Mouse (Mus musculus): ENCODE measurements around the gene Pnpla2. TPM values are rescaled to one million over a fixed set of nuclear protein-coding genes. Genes with fewer than 3 reads are reported as not detected.

The Pnpla2 gene
- polyA plus RNA-seq, 1 experiment, result 353 TPM

- 1% methylated on average over 87 of the region's 87 CpGs for WGBS
- peaks cover 25% of the 10 kb centered on the region for H3K4me1 ChIP-seq (ENCODE audit: control insufficient read depth, insufficient read depth, low read length)
- peak within 1 kb of the TSS; percentile 96 for H3K4me3 ChIP-seq (ENCODE audit: insufficient read depth, low read depth, low read length)
- H3K27ac ChIP-seq (ENCODE audit: insufficient read depth, low read depth, low read length), result peak within 1 kb of the TSS; percentile 98
- H3K36me3 ChIP-seq (ENCODE audit: control insufficient read depth, insufficient read depth, low read length), result no peaks in the 10 kb centered on the region
- no peaks in the 10 kb centered on the region for H3K27me3 ChIP-seq (replicated peaks; ENCODE audit: control insufficient read depth, insufficient read depth, low read length)
- DNase-seq, result peak; percentile 91
- TF ChIP-seq POLR2A (IDR thresholded peaks at IDR 0.05; ENCODE audit: low read depth, low read length), result peak; percentile 73
- TF ChIP-seq CTCF (conservative IDR thresholded peaks at IDR 0.05; ENCODE audit: insufficient read depth, insufficient read length, low read depth, low read length), result no peak
Observed at GRCm38 (mm10) chr7:141475011-141475804, 20.2 kb downstream of the Pnpla2 start, which contains the start of the genes Polr2l and Tspan4. Gene Polr2l, minus strand, starts transcription at chr7:141475132. Gene Tspan4, plus strand, starts transcription at chr7:141475240.

- TF ChIP-seq POLR2A (IDR thresholded peaks at IDR 0.05; ENCODE audit: low read depth, low read length) (no peak), CTCF (conservative IDR thresholded peaks at IDR 0.05; ENCODE audit: insufficient read depth, insufficient read length, low read depth, low read length) (no peak)
- peak; percentile 50 for DNase-seq
- Histone ChIP-seq H3K4me1 (ENCODE audit: control insufficient read depth, insufficient read depth, low read length) (peaks cover 25% of the 10 kb centered on the region), H3K27me3 (replicated peaks; ENCODE audit: control insufficient read depth, insufficient read depth, low read length) (no peaks in the 10 kb centered on the region), H3K27ac (ENCODE audit: insufficient read depth, low read depth, low read length) (peak overlapping the region; percentile 98), H3K36me3 (ENCODE audit: control insufficient read depth, insufficient read depth, low read length) (no peaks in the 10 kb centered on the region), H3K4me3 (ENCODE audit: insufficient read depth, low read depth, low read length) (peak overlapping the region; percentile 96)
- WGBS, result 2% methylated on average over 12 of the region's 12 CpGs
Observed at GRCm38 (mm10) chr7:141475805-141476158, 20.8 kb downstream of the Pnpla2 start.

- H3K4me3 ChIP-seq (ENCODE audit: insufficient read depth, low read depth, low read length), result peak overlapping the region; percentile 96
- TF ChIP-seq CTCF (conservative IDR thresholded peaks at IDR 0.05; ENCODE audit: insufficient read depth, insufficient read length, low read depth, low read length) (0 out of 2 replicates have a peak, but pooled peaks have one; percentile 26), POLR2A (IDR thresholded peaks at IDR 0.05; ENCODE audit: low read depth, low read length) (no peak)
- no peaks in the 10 kb centered on the region for H3K27me3 ChIP-seq (replicated peaks; ENCODE audit: control insufficient read depth, insufficient read depth, low read length)
- under 1% methylated on average over 17 of the region's 17 CpGs for WGBS
- DNase-seq, result peak; percentile 97
- no peaks in the 10 kb centered on the region for H3K36me3 ChIP-seq (ENCODE audit: control insufficient read depth, insufficient read depth, low read length)
- peaks cover 27% of the 10 kb centered on the region for H3K4me1 ChIP-seq (ENCODE audit: control insufficient read depth, insufficient read depth, low read length)
- peak overlapping the region; percentile 98 for H3K27ac ChIP-seq (ENCODE audit: insufficient read depth, low read depth, low read length)
Observed at GRCm38 (mm10) chr7:141476226-141476980, 21.4 kb downstream of the Pnpla2 start.

- Histone ChIP-seq H3K36me3 (ENCODE audit: control insufficient read depth, insufficient read depth, low read length) (no peaks in the 10 kb centered on the region), H3K27ac (ENCODE audit: insufficient read depth, low read depth, low read length) (peak overlapping the region; percentile 98), H3K27me3 (replicated peaks; ENCODE audit: control insufficient read depth, insufficient read depth, low read length) (no peaks in the 10 kb centered on the region), H3K4me1 (ENCODE audit: control insufficient read depth, insufficient read depth, low read length) (peaks cover 27% of the 10 kb centered on the region), H3K4me3 (ENCODE audit: insufficient read depth, low read depth, low read length) (peak overlapping the region; percentile 96)
- DNase-seq, result no peak
- WGBS, result 1% methylated on average over 7 of the region's 7 CpGs
- no peak for TF ChIP-seq CTCF (conservative IDR thresholded peaks at IDR 0.05; ENCODE audit: insufficient read depth, insufficient read length, low read depth, low read length)
- TF ChIP-seq POLR2A (IDR thresholded peaks at IDR 0.05; ENCODE audit: low read depth, low read length), result no peak
Observed at GRCm38 (mm10) chr7:141476981-141477370, 22.0 kb downstream of the Pnpla2 start.

GRCm38 (mm10) chr7:141477578-141478269, 22.7 kb downstream of the Pnpla2 start:
- peaks cover 32% of the 10 kb centered on the region for H3K4me1 ChIP-seq (ENCODE audit: control insufficient read depth, insufficient read depth, low read length)
- TF ChIP-seq POLR2A (IDR thresholded peaks at IDR 0.05; ENCODE audit: low read depth, low read length), result no peak
- no peak for TF ChIP-seq CTCF (conservative IDR thresholded peaks at IDR 0.05; ENCODE audit: insufficient read depth, insufficient read length, low read depth, low read length)
- 43% methylated on average over 4 of the region's 4 CpGs for whole genome bisulfite sequencing
- no peak for DNase-seq
- H3K36me3 ChIP-seq (ENCODE audit: control insufficient read depth, insufficient read depth, low read length), result no peaks in the 10 kb centered on the region
- no peaks in the 10 kb centered on the region for H3K27me3 ChIP-seq (replicated peaks; ENCODE audit: control insufficient read depth, insufficient read depth, low read length)
- H3K4me3 ChIP-seq (ENCODE audit: insufficient read depth, low read depth, low read length), result no peak overlapping the region
- H3K27ac ChIP-seq (ENCODE audit: insufficient read depth, low read depth, low read length), result peak overlapping the region; percentile 98

GRCm38 (mm10) chr7:141478270-141478748, 23.3 kb downstream of the Pnpla2 start:
- Histone ChIP-seq H3K27me3 (replicated peaks; ENCODE audit: control insufficient read depth, insufficient read depth, low read length) (no peaks in the 10 kb centered on the region), H3K4me1 (ENCODE audit: control insufficient read depth, insufficient read depth, low read length) (peaks cover 31% of the 10 kb centered on the region), H3K36me3 (ENCODE audit: control insufficient read depth, insufficient read depth, low read length) (no peaks in the 10 kb centered on the region), H3K27ac (ENCODE audit: insufficient read depth, low read depth, low read length) (peak overlapping the region; percentile 98), H3K4me3 (ENCODE audit: insufficient read depth, low read depth, low read length) (no peak overlapping the region)
- DNase-seq, result no peak
- WGBS, result 58% methylated on average over 5 of the region's 5 CpGs
- no peak for TF ChIP-seq CTCF (conservative IDR thresholded peaks at IDR 0.05; ENCODE audit: insufficient read depth, insufficient read length, low read depth, low read length)
- no peak for TF ChIP-seq POLR2A (IDR thresholded peaks at IDR 0.05; ENCODE audit: low read depth, low read length)
